Mouse (Mus musculus): ENCODE data around the gene Lcmt1. TPM values are rescaled to one million over a fixed set of nuclear protein-coding genes. Genes with fewer than 3 reads are reported as not detected.

The Lcmt1 gene
- polyA plus RNA-seq, 1 experiment: 23.0 TPM

DNA sequence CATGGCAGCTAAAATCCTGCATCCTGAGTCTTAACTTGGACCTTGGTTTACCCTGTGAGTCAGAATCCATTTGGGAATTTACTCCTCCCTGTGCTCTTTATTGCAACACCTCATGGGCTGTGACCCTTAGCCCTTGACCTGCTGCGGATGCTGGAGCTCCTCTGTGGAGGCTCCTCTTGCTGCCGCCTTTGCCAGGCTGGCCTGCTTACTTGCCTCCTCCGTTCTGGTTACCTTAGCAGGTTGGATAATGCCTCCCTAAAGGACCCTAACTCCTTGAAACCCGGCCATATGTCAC, 60.8 kb downstream of the Lcmt1 start:
- Histone ChIP-seq H3K27ac (ENCODE audit: control insufficient read depth, insufficient read depth, low read depth, low read length, poor library complexity) (peak overlapping the region; percentile 84; the same call in 1 of the 2 replicates), H3K4me1 (ENCODE audit: control insufficient read depth, insufficient read depth, low read length) (peaks cover 2% of the 10 kb centered on the region; the same call in 1 of the 2 replicates), H3K4me3 (replicated peaks; ENCODE audit: control insufficient read depth, low read depth, low read length) (no peak overlapping the region)
- TF ChIP-seq POLR2A (IDR thresholded peaks at IDR 0.05; ENCODE audit: borderline replicate concordance, control insufficient read depth, low read depth, low read length) (no peak), CTCF (IDR thresholded peaks at IDR 0.05; ENCODE audit: control insufficient read depth, insufficient read depth, low read length) (no peak)
- 82% methylated on average over 4 of the region's 4 CpGs for WGBS

- TF ChIP-seq POLR2A (IDR thresholded peaks at IDR 0.05; ENCODE audit: borderline replicate concordance, control insufficient read depth, low read depth, low read length): no peak
- TF ChIP-seq CTCF (IDR thresholded peaks at IDR 0.05; ENCODE audit: control insufficient read depth, insufficient read depth, low read length): no peak
- Histone ChIP-seq H3K27ac (ENCODE audit: control insufficient read depth, insufficient read depth, low read depth, low read length, poor library complexity) (no peak overlapping the region), H3K4me1 (ENCODE audit: control insufficient read depth, insufficient read depth, low read length) (peaks cover 2% of the 10 kb centered on the region; the same call in 1 of the 2 replicates), H3K4me3 (replicated peaks; ENCODE audit: control insufficient read depth, low read depth, low read length) (no peak overlapping the region)
- 76% methylated on average over 4 of the region's 4 CpGs for WGBS
These were observed 61.6 kb downstream of the Lcmt1 start for GRCm38 (mm10) chr7:123431206-123431605.

DNA sequence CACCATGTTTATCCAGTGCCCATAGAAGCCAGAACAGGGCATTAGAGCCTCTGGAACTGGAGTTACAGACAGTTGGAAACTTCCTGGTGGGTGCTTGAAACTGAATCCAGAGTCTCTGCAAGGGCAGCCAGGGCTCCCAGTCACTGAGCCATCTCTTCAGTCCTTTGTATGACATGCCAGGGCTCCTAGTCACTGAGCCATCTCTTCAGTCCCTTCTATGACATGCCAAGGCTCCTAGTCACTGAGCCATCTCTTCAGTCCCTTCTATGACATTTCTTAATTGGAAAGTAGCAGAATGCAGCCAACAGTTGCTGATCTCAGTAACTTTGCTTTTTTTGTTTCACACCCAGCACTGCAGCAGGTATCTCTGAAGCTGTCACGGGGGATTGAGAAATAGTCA, 72.5 kb downstream of the Lcmt1 start:
- WGBS: 57% methylated on average over 1 of the region's 1 CpGs
- Histone ChIP-seq H3K4me1 (ENCODE audit: control insufficient read depth, insufficient read depth, low read length) (no peaks in the 10 kb centered on the region), H3K27ac (ENCODE audit: control insufficient read depth, insufficient read depth, low read depth, low read length, poor library complexity) (no peak overlapping the region), H3K4me3 (replicated peaks; ENCODE audit: control insufficient read depth, low read depth, low read length) (no peak overlapping the region)
- TF ChIP-seq CTCF (IDR thresholded peaks at IDR 0.05; ENCODE audit: control insufficient read depth, insufficient read depth, low read length) (no peak), POLR2A (IDR thresholded peaks at IDR 0.05; ENCODE audit: borderline replicate concordance, control insufficient read depth, low read depth, low read length) (no peak)

DNA sequence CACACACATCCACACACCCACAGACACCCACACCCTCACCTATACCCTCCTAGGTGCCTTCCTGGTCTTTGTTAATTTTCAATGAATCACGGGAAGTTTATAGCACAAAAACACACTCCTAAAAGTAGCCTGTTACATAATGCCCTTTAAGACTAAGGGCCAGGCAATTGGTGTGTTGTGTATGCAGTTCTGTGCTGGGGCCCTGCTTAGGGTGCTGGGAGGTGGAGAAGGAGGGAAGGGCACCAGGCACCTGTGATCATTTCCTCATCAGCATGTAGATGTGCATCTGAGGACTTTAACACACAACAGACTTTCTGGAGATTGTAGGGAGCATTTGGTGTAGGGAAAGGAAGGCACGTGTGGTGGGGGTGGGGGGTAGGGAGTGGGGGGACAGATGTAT, 79.2 kb downstream of the Lcmt1 start:
- WGBS: 69% methylated on average over 2 of the region's 2 CpGs
- TF ChIP-seq CTCF (IDR thresholded peaks at IDR 0.05; ENCODE audit: control insufficient read depth, insufficient read depth, low read length) (no peak), POLR2A (IDR thresholded peaks at IDR 0.05; ENCODE audit: borderline replicate concordance, control insufficient read depth, low read depth, low read length) (no peak)
- Histone ChIP-seq H3K4me1 (ENCODE audit: control insufficient read depth, insufficient read depth, low read length) (no peaks in the 10 kb centered on the region), H3K4me3 (replicated peaks; ENCODE audit: control insufficient read depth, low read depth, low read length) (no peak overlapping the region), H3K27ac (ENCODE audit: control insufficient read depth, insufficient read depth, low read depth, low read length, poor library complexity) (no peak overlapping the region)

DNA sequence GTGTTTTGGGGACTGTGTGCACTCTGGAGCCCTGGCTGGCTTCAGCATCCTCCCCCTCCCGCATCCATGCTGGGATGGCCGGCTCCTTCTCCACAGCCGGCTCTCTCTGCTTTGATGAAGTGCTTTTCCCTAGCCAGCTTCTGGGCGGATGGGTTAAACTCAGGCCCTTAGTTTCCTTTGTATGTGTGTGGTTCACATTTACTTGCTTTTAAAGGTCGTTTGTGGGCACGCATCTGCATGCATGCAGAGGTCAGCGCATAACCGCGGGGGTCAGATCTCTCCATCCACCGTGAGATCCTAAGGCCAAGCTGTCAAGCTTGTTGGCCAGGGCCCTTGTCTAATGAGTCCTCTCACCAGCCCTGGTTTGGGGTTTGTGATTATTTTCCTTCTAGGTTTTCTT, 80.1 kb downstream of the Lcmt1 start:
- Histone ChIP-seq H3K27ac (ENCODE audit: control insufficient read depth, insufficient read depth, low read depth, low read length, poor library complexity) (no peak overlapping the region), H3K4me1 (ENCODE audit: control insufficient read depth, insufficient read depth, low read length) (no peaks in the 10 kb centered on the region), H3K4me3 (replicated peaks; ENCODE audit: control insufficient read depth, low read depth, low read length) (no peak overlapping the region)
- WGBS: 83% methylated on average over 10 of the region's 10 CpGs
- no peak for TF ChIP-seq CTCF (IDR thresholded peaks at IDR 0.05; ENCODE audit: control insufficient read depth, insufficient read depth, low read length)
- no peak for TF ChIP-seq POLR2A (IDR thresholded peaks at IDR 0.05; ENCODE audit: borderline replicate concordance, control insufficient read depth, low read depth, low read length)

- no peak for TF ChIP-seq POLR2A (IDR thresholded peaks at IDR 0.05; ENCODE audit: borderline replicate concordance, control insufficient read depth, low read depth, low read length)
- no peak for TF ChIP-seq CTCF (IDR thresholded peaks at IDR 0.05; ENCODE audit: control insufficient read depth, insufficient read depth, low read length)
- H3K4me1 ChIP-seq (ENCODE audit: control insufficient read depth, insufficient read depth, low read length): no peaks in the 10 kb centered on the region
- no peak overlapping the region for H3K27ac ChIP-seq (ENCODE audit: control insufficient read depth, insufficient read depth, low read depth, low read length, poor library complexity)
- no peak overlapping the region for H3K4me3 ChIP-seq (replicated peaks; ENCODE audit: control insufficient read depth, low read depth, low read length)
- 76% methylated on average over 2 of the region's 2 CpGs for WGBS
These were observed 80.9 kb downstream of the Lcmt1 start for GRCm38 (mm10) chr7:123450515-123450914.

- WGBS: 81% methylated on average over 6 of the region's 6 CpGs
- TF ChIP-seq POLR2A (IDR thresholded peaks at IDR 0.05; ENCODE audit: borderline replicate concordance, control insufficient read depth, low read depth, low read length): no peak
- no peak for TF ChIP-seq CTCF (IDR thresholded peaks at IDR 0.05; ENCODE audit: control insufficient read depth, insufficient read depth, low read length)
- no peak overlapping the region for H3K4me3 ChIP-seq (replicated peaks; ENCODE audit: control insufficient read depth, low read depth, low read length)
- H3K4me1 ChIP-seq (ENCODE audit: control insufficient read depth, insufficient read depth, low read length): no peaks in the 10 kb centered on the region
- H3K27ac ChIP-seq (ENCODE audit: control insufficient read depth, insufficient read depth, low read depth, low read length, poor library complexity): no peak overlapping the region
These were observed 83.0 kb downstream of the Lcmt1 start for GRCm38 (mm10) chr7:123452551-123452950.

GRCm38 (mm10) chr7:123453066-123453465, 83.5 kb downstream of the Lcmt1 start:
- TF ChIP-seq POLR2A (IDR thresholded peaks at IDR 0.05; ENCODE audit: borderline replicate concordance, control insufficient read depth, low read depth, low read length): no peak
- no peak for TF ChIP-seq CTCF (IDR thresholded peaks at IDR 0.05; ENCODE audit: control insufficient read depth, insufficient read depth, low read length)
- Histone ChIP-seq H3K4me3 (replicated peaks; ENCODE audit: control insufficient read depth, low read depth, low read length) (no peak overlapping the region), H3K4me1 (ENCODE audit: control insufficient read depth, insufficient read depth, low read length) (no peaks in the 10 kb centered on the region), H3K27ac (ENCODE audit: control insufficient read depth, insufficient read depth, low read depth, low read length, poor library complexity) (no peak overlapping the region)
- WGBS: 71% methylated on average over 8 of the region's 8 CpGs

GRCm38 (mm10) chr7:123455088-123455487, 85.5 kb downstream of the Lcmt1 start:
- Histone ChIP-seq H3K4me3 (replicated peaks; ENCODE audit: control insufficient read depth, low read depth, low read length) (no peak overlapping the region), H3K4me1 (ENCODE audit: control insufficient read depth, insufficient read depth, low read length) (no peaks in the 10 kb centered on the region), H3K27ac (ENCODE audit: control insufficient read depth, insufficient read depth, low read depth, low read length, poor library complexity) (no peak overlapping the region)
- WGBS: 79% methylated on average over 3 of the region's 3 CpGs
- no peak for TF ChIP-seq CTCF (IDR thresholded peaks at IDR 0.05; ENCODE audit: control insufficient read depth, insufficient read depth, low read length)
- TF ChIP-seq POLR2A (IDR thresholded peaks at IDR 0.05; ENCODE audit: borderline replicate concordance, control insufficient read depth, low read depth, low read length): no peak
